Mouse (Mus musculus): ENCODE results near the gene Usp35. TPM values are rescaled to one million over a fixed set of nuclear protein-coding genes. Genes with fewer than 3 reads are reported as not detected.

The Usp35 gene
- polyA plus RNA-seq, 1 experiment from 2014 or later: 2.9 TPM

DNA sequence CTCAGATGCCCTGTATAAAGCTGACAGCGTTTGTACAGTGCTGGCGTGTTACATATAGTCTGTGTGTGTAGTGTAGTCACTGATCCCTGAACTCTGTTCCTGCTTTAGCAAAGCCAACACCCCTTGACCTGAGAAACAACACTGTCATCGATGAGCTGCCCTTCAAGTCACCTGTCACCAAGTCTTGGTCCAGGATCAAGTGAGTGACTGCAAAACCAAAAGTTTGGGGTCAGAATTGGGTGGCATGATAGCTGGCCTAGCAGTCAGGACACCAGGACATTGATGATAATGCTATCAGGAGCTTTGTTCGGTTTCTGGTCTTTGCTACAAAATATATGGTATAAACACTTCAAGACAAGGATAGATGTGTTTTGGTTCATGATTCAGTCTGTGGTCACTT, 29.6 kb downstream of the Usp35 start:
- Histone ChIP-seq H3K27me3 (no peaks in the 10 kb centered on the region), H3K27ac (no peak overlapping the region), H3K9me3 (no peaks in the 10 kb centered on the region), H3K9ac (replicated peaks) (no peak overlapping the region), H3K4me1 (replicated peaks) (no peaks in the 10 kb centered on the region), H3K4me2 (no peak overlapping the region), H3K4me3 (replicated peaks) (no peak overlapping the region), H3K36me3 (peaks cover 31% of the 10 kb centered on the region)
- ATAC-seq (ENCODE audit: insufficient number of reproducible peaks, insufficient read depth, low FRiP score, low TSS enrichment, low read depth): no peak
- 87% methylated on average over 4 of the region's 4 CpGs for WGBS

- no peak overlapping the region for H3K9ac ChIP-seq (replicated peaks)
- no peak overlapping the region for H3K4me3 ChIP-seq (replicated peaks)
- WGBS: 89% methylated on average over 8 of the region's 8 CpGs
- peaks cover 23% of the 10 kb centered on the region; the same call in 1 of the 2 replicates for H3K36me3 ChIP-seq
- ATAC-seq (ENCODE audit: insufficient number of reproducible peaks, insufficient read depth, low FRiP score, low TSS enrichment, low read depth): no peak
- no peak overlapping the region for H3K27ac ChIP-seq
- no peaks in the 10 kb centered on the region for H3K9me3 ChIP-seq
- H3K27me3 ChIP-seq: no peaks in the 10 kb centered on the region
- no peaks in the 10 kb centered on the region for H3K4me1 ChIP-seq (replicated peaks)
- H3K4me2 ChIP-seq: no peak overlapping the region
Measured at GRCm38 (mm10) chr7:97301321-97301720, 30.5 kb downstream of the Usp35 start.

DNA sequence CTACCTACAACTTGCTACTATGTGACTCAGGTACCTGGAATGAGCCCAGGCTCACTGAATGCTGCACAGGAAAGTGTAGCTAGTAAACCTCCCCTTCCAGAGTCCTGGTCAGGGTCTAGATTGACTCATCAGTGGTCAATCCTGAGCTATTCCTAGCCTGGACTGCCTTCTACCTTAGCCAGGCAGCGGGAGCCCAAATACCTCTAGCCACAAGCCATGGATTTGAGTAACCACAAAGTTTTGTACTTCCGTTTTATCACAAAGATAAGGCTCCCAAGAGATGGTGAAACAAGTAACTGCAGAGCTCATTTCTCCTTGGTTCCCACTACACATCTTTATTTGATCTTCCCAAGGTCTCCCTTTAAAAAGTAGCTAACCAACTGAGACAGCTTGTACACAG, 30.9 kb downstream of the Usp35 start:
- Histone ChIP-seq H3K27ac (no peak overlapping the region), H3K4me2 (no peak overlapping the region), H3K4me3 (replicated peaks) (no peak overlapping the region), H3K36me3 (peaks cover 23% of the 10 kb centered on the region; the same call in 1 of the 2 replicates), H3K9me3 (no peaks in the 10 kb centered on the region), H3K4me1 (replicated peaks) (no peaks in the 10 kb centered on the region), H3K27me3 (no peaks in the 10 kb centered on the region), H3K9ac (replicated peaks) (no peak overlapping the region)
- ATAC-seq (ENCODE audit: insufficient number of reproducible peaks, insufficient read depth, low FRiP score, low TSS enrichment, low read depth): no peak
- 88% methylated on average over 2 of the region's 2 CpGs for WGBS

- Histone ChIP-seq H3K4me1 (replicated peaks) (no peaks in the 10 kb centered on the region), H3K9ac (replicated peaks) (no peak overlapping the region), H3K9me3 (no peaks in the 10 kb centered on the region), H3K36me3 (peaks cover 9% of the 10 kb centered on the region; the same call in 1 of the 2 replicates), H3K4me3 (replicated peaks) (no peak overlapping the region), H3K4me2 (no peak overlapping the region), H3K27me3 (no peaks in the 10 kb centered on the region), H3K27ac (no peak overlapping the region)
- WGBS: 74% methylated on average over 6 of the region's 6 CpGs
- ATAC-seq (ENCODE audit: insufficient number of reproducible peaks, insufficient read depth, low FRiP score, low TSS enrichment, low read depth): no peak
Measured at GRCm38 (mm10) chr7:97298943-97299342, 32.9 kb downstream of the Usp35 start.

DNA sequence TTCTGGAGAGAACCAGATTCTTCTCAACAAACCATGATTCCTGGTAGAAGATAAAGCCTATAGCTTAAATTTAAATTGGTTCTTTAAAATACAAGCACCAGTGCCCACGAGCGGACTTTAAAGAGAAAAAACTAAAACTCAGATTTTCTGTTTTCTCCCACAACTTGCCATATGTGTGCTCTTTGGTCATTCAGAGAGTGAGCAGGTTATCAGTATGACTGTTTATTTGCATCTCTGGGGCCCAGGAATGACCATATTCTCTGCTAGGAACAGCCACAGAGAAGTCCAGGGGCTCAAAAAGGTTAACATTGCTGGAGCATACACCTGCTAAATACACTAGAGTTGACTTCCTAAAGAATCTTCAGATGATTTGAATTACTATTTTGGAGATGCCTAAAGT, 33.5 kb downstream of the Usp35 start:
- H3K9me3 ChIP-seq: no peaks in the 10 kb centered on the region
- WGBS: 87% methylated on average over 2 of the region's 2 CpGs
- H3K4me1 ChIP-seq (replicated peaks): no peaks in the 10 kb centered on the region
- no peak overlapping the region for H3K9ac ChIP-seq (replicated peaks)
- H3K4me3 ChIP-seq (replicated peaks): no peak overlapping the region
- ATAC-seq (ENCODE audit: insufficient number of reproducible peaks, insufficient read depth, low FRiP score, low TSS enrichment, low read depth): no peak
- no peak overlapping the region for H3K4me2 ChIP-seq
- H3K27me3 ChIP-seq: no peaks in the 10 kb centered on the region
- no peak overlapping the region for H3K27ac ChIP-seq
- peaks cover 3% of the 10 kb centered on the region; the same call in 1 of the 2 replicates for H3K36me3 ChIP-seq

GRCm38 (mm10) chr7:97297466-97297865, 34.4 kb downstream of the Usp35 start:
- H3K4me3 ChIP-seq (replicated peaks): no peak overlapping the region
- no peaks in the 10 kb centered on the region for H3K9me3 ChIP-seq
- H3K36me3 ChIP-seq: no peaks in the 10 kb centered on the region; the same call in 1 of the 2 replicates
- H3K9ac ChIP-seq (replicated peaks): no peak overlapping the region
- H3K27ac ChIP-seq: no peak overlapping the region
- H3K4me2 ChIP-seq: no peak overlapping the region
- H3K27me3 ChIP-seq: no peaks in the 10 kb centered on the region
- 0% methylated on average over 2 of the region's 2 CpGs for WGBS
- no peaks in the 10 kb centered on the region for H3K4me1 ChIP-seq (replicated peaks)
- no peak for ATAC-seq (ENCODE audit: insufficient number of reproducible peaks, insufficient read depth, low FRiP score, low TSS enrichment, low read depth)

DNA sequence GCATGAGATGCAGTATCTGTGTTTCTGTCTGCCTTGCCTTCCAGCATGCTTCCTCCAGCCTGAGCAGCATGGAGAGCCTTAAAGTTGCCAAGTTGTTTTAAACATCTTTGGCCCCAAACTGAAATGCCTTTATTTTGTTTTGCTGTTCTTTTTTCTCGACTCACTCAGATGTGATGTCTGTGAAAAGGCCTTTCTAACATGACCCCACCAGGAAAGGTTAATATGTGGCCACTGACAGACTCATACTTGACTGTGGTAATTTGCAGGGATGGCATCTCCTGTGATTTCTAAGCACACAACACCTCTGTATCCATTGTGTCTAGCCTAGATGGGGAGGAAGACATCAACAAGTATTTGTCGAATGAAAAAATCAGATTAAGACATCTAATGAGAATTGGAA, 34.8 kb downstream of the Usp35 start:
- H3K9ac ChIP-seq (replicated peaks): no peak overlapping the region
- no peaks in the 10 kb centered on the region for H3K27me3 ChIP-seq
- WGBS: 58% methylated on average over 2 of the region's 2 CpGs
- H3K27ac ChIP-seq: no peak overlapping the region
- no peak overlapping the region for H3K4me2 ChIP-seq
- H3K36me3 ChIP-seq: no peaks in the 10 kb centered on the region; the same call in 1 of the 2 replicates
- ATAC-seq (ENCODE audit: insufficient number of reproducible peaks, insufficient read depth, low FRiP score, low TSS enrichment, low read depth): no peak
- H3K4me1 ChIP-seq (replicated peaks): no peaks in the 10 kb centered on the region
- H3K4me3 ChIP-seq (replicated peaks): no peak overlapping the region
- H3K9me3 ChIP-seq: no peaks in the 10 kb centered on the region

GRCm38 (mm10) chr7:97271068-97271467, 60.8 kb downstream of the Usp35 start:
- ATAC-seq (ENCODE audit: insufficient number of reproducible peaks, insufficient read depth, low FRiP score, low TSS enrichment, low read depth): no peak
- 79% methylated on average over 1 of the region's 1 CpGs for WGBS

GRCm38 (mm10) chr7:97270367-97270766, 61.5 kb downstream of the Usp35 start:
- Histone ChIP-seq H3K4me2 (no peak overlapping the region), H3K36me3 (no peaks in the 10 kb centered on the region), H3K9me3 (no peaks in the 10 kb centered on the region), H3K4me1 (replicated peaks) (no peaks in the 10 kb centered on the region), H3K4me3 (replicated peaks) (no peak overlapping the region), H3K27ac (no peak overlapping the region), H3K27me3 (no peaks in the 10 kb centered on the region), H3K9ac (replicated peaks) (no peak overlapping the region)
- ATAC-seq (ENCODE audit: insufficient number of reproducible peaks, insufficient read depth, low FRiP score, low TSS enrichment, low read depth): no peak

More at GRCm38 (mm10) chr7:97271068-97271467, 60.8 kb downstream of the Usp35 start:
- Histone ChIP-seq H3K4me2 (no peak overlapping the region), H3K9ac (replicated peaks) (no peak overlapping the region), H3K4me3 (replicated peaks) (no peak overlapping the region), H3K36me3 (no peaks in the 10 kb centered on the region), H3K27me3 (no peaks in the 10 kb centered on the region), H3K9me3 (no peaks in the 10 kb centered on the region), H3K27ac (no peak overlapping the region), H3K4me1 (replicated peaks) (no peaks in the 10 kb centered on the region)

GRCm38 (mm10) chr7:97262541-97262940, 69.3 kb downstream of the Usp35 start:
- Histone ChIP-seq H3K4me3 (replicated peaks) (no peak overlapping the region), H3K27me3 (no peaks in the 10 kb centered on the region), H3K4me2 (no peak overlapping the region), H3K9me3 (no peaks in the 10 kb centered on the region), H3K9ac (replicated peaks) (no peak overlapping the region), H3K4me1 (replicated peaks) (no peaks in the 10 kb centered on the region), H3K36me3 (no peaks in the 10 kb centered on the region), H3K27ac (no peak overlapping the region)
- ATAC-seq (ENCODE audit: insufficient number of reproducible peaks, insufficient read depth, low FRiP score, low TSS enrichment, low read depth): no peak
- WGBS: 63% methylated on average over 1 of the region's 1 CpGs
